Mouse (Mus musculus): Measurements from ENCODE around the gene Trp73. TPM values are rescaled to one million over a fixed set of nuclear protein-coding genes. Genes with fewer than 3 reads are reported as not detected.

Gene Trp73
- polyA plus RNA-seq, 1 experiment from 2014 or later: 0.13 TPM

DNA sequence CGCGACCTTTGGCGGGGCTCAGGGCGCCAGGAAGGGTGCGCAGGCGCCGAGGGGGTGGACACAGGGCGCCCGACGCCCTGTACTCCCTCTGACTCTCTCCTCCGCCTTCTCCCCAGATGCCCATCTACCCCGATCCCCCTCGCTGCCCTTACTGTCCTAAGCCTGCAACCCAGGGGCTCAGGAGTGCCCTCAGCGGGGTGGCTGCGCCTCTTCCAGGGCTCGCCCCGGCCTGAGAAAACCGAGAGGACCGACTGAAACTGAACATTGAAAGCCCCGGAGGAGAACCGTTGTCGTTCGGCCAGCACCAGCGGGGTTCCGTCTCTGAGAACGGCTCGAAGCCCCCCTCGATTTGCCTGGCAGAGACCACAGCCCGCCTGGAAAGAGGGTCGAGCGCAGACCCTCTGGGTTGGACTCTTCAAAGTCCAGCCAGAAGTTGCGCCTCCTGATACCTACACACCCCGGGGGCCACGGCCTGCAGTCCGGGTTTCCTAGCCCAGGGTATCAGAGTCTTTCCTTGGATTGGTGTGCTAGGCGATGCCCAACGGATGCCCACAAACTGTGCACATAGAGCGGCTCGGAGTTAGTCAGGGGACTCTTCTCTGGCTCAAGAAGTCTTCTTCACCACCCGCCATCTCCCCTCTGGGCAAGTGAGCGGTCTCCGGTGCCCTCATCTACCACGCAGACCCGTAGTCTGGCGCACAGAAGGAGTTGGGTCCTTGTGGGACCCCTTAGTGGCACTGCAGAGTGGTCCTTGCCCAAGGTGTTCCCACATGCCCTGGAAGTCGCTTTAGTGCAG, 403 bp upstream of the Trp73 start:
- ATAC-seq: peak; percentile 1; the same call in 1 of the 2 replicates
- H3K27me3 ChIP-seq (replicated peaks): peaks cover 51% of the 10 kb centered on the region
- no peaks in the 10 kb centered on the region for H3K9me3 ChIP-seq
- peaks cover 23% of the 10 kb centered on the region for H3K4me1 ChIP-seq (replicated peaks)
- WGBS: 3% methylated on average over 46 of the region's 46 CpGs
- H3K36me3 ChIP-seq: no peaks in the 10 kb centered on the region
- H3K9ac ChIP-seq: peak overlapping the region; percentile 42
- H3K4me3 ChIP-seq (replicated peaks): peak overlapping the region; percentile 45
- peak overlapping the region; percentile 93 for H3K4me2 ChIP-seq (replicated peaks)
- H3K27ac ChIP-seq: no peak overlapping the region

DNA sequence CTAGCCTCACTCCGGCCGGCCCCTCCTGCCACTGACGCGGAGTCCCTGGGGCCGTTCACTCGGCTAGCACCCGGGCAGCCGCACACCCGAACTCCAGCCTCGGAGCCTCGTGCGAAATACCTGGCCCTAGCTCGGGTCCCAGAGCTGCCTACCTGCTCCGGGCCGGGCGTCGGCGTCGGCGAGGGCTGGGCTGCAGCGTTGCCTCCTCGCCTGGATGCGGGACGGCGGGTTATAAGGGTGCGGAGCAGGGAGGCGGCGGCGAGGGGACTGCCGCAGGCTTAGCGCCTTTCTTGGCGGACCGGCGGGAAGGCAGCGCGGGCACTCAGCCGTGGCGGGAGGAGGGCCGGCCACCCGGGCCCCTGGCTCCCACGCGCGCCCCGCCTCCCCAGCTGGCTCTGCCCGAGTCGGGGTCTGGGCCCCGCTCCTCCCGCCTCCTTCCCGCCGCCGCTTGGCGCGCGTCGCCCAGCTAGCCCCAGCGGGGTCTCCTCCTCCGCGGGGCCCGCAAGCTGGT, 282 bp downstream of the Trp73 start:
- peak; percentile 7; the same call in 1 of the 2 replicates for ATAC-seq
- WGBS: under 1% methylated on average over 52 of the region's 59 CpGs
- H3K27me3 ChIP-seq (replicated peaks): peaks cover 56% of the 10 kb centered on the region

DNA sequence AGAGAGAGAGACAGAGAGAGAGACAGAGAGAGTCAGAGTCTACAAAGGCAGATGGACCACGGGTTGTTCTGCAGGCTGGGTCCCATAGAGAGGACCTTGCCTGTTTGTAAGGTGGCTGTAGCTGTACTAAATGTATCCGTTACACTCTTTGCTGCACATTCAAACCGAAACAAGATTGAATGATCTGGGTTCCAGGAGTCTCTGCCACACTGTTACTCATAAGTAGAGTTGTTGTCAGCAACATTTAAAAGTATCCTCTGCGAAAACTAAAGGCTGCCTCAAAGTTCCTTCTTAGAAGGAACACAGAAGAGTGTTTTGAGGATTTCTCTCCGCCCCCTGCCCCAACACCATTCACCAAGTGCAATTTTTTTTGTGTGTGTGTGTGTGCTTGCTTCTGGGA, 2.9 kb downstream of the Trp73 start:
- Histone ChIP-seq H3K4me2 (replicated peaks) (no peak overlapping the region), H3K9ac (no peak overlapping the region), H3K36me3 (no peaks in the 10 kb centered on the region), H3K9me3 (no peaks in the 10 kb centered on the region), H3K27me3 (replicated peaks) (peaks cover 64% of the 10 kb centered on the region), H3K27ac (no peak overlapping the region), H3K4me1 (replicated peaks) (peaks cover 18% of the 10 kb centered on the region), H3K4me3 (replicated peaks) (no peak overlapping the region)
- WGBS: 59% methylated on average over 5 of the region's 5 CpGs
- ATAC-seq: no peak

More for the DNA sequence above, 282 bp downstream of the Trp73 start:
- peaks cover 23% of the 10 kb centered on the region for H3K4me1 ChIP-seq (replicated peaks)
- H3K4me2 ChIP-seq (replicated peaks): peak overlapping the region; percentile 93
- H3K9me3 ChIP-seq: no peaks in the 10 kb centered on the region
- no peaks in the 10 kb centered on the region for H3K36me3 ChIP-seq
- H3K4me3 ChIP-seq (replicated peaks): peak overlapping the region; percentile 45
- H3K9ac ChIP-seq: peak overlapping the region; percentile 42
- H3K27ac ChIP-seq: no peak overlapping the region

DNA sequence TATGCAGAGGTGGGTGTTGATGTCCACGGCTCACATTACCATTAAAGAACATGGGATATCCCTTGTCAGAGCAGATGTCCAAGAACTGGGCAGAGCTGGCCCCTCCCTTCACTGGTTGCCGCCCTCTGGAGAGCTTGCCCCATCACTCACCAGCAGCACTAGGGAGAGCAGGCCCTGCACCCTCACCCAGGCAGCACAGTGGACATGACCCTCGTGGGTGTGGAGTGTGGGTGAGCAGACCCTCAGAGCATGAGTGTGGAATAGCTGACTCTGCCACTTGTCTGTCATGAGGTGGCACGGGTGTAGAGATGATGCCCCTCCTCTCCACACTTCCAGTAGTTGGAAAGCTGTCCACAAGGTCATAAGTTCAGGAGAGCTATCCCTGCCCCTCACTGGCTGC, 5.2 kb downstream of the Trp73 start:
- no peak overlapping the region for H3K27ac ChIP-seq
- 56% methylated on average over 4 of the region's 4 CpGs for WGBS
- ATAC-seq: no peak
- H3K9ac ChIP-seq: no peak overlapping the region
- no peaks in the 10 kb centered on the region for H3K9me3 ChIP-seq
- H3K4me1 ChIP-seq (replicated peaks): peaks cover 5% of the 10 kb centered on the region; the same call in 1 of the 2 replicates
- peaks cover 48% of the 10 kb centered on the region for H3K27me3 ChIP-seq (replicated peaks)
- H3K36me3 ChIP-seq: no peaks in the 10 kb centered on the region
- no peak overlapping the region for H3K4me3 ChIP-seq (replicated peaks)
- no peak overlapping the region for H3K4me2 ChIP-seq (replicated peaks)

DNA sequence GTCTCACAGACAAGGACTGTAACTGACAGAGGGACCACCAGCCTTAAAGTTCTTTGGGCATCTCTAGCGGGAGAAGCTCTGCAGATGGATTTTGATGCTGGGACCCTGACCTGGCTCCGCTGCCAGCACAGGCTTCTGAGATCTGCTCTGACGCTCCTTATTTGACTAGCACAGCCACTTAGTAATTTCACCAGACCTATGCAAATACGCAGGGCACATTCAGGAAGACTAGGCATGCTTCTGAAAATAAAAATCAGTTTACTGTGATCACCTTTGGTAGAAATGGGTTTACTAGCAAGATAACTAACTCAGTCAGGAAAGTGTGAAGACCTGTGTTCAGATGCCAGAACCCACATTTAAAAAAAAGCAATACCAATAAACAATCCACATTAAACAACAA, 8.1 kb downstream of the Trp73 start:
- WGBS: 79% methylated on average over 4 of the region's 4 CpGs
- no peaks in the 10 kb centered on the region for H3K4me1 ChIP-seq (replicated peaks)
- H3K4me2 ChIP-seq (replicated peaks): no peak overlapping the region
- no peaks in the 10 kb centered on the region for H3K9me3 ChIP-seq
- H3K27me3 ChIP-seq (replicated peaks): peaks cover 20% of the 10 kb centered on the region; the same call in 1 of the 2 replicates
- H3K9ac ChIP-seq: no peak overlapping the region
- H3K4me3 ChIP-seq (replicated peaks): no peak overlapping the region
- H3K36me3 ChIP-seq: no peaks in the 10 kb centered on the region
- no peak overlapping the region for H3K27ac ChIP-seq
- no peak for ATAC-seq

DNA sequence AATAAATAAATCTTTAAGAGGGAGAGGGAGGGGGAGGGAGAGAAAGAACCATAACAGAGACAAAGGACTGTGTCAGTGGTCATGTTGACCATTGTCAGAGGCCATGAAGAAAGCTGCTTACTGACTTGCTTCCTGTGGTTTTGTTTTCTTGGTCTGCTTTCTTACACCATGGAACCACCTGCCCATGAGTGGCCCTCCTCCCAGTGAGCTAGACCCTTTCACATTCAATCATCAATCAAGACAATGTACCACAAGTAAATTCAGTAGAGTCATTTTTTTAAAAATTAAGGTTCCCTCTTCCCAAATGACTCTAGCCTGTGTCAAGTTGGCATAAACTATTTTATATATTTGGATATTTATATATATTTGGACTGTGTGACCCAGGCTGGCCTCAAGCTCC, 10.1 kb downstream of the Trp73 start:
- Histone ChIP-seq H3K4me2 (replicated peaks) (no peak overlapping the region), H3K36me3 (no peaks in the 10 kb centered on the region), H3K27me3 (replicated peaks) (peaks cover 9% of the 10 kb centered on the region; the same call in 1 of the 2 replicates), H3K9ac (no peak overlapping the region), H3K27ac (no peak overlapping the region), H3K4me3 (replicated peaks) (no peak overlapping the region), H3K9me3 (no peaks in the 10 kb centered on the region), H3K4me1 (replicated peaks) (no peaks in the 10 kb centered on the region)
- ATAC-seq: no peak

DNA sequence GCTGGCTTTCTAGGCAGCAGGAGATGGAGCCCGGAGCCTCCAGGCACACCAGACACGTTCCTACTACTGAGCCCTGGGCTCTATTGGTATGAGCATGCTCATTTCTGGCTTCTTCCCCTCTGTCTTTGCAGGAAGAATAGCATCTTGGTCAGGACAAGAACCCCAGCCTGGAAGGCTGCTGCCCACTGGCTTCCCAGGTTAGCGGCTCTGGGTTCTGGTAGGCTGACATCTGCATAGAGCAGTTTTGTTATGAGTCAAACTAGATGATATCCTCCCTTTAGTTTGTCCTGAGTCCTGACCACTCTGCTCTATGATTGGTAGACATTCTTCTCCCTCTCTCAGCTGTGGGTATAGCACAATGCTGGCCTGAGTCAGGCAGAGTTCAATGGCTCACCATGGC, 12.7 kb downstream of the Trp73 start:
- H3K27ac ChIP-seq: no peak overlapping the region
- no peaks in the 10 kb centered on the region for H3K9me3 ChIP-seq
- no peaks in the 10 kb centered on the region for H3K4me1 ChIP-seq (replicated peaks)
- 0 out of 2 replicates have a peak, but pooled peaks cover 3% of the 10 kb centered on the region for H3K27me3 ChIP-seq (replicated peaks)
- whole genome bisulfite sequencing: 76% methylated on average over 3 of the region's 3 CpGs
- no peaks in the 10 kb centered on the region for H3K36me3 ChIP-seq
- no peak overlapping the region for H3K9ac ChIP-seq
- no peak overlapping the region for H3K4me2 ChIP-seq (replicated peaks)
- no peak for ATAC-seq
- H3K4me3 ChIP-seq (replicated peaks): no peak overlapping the region

DNA sequence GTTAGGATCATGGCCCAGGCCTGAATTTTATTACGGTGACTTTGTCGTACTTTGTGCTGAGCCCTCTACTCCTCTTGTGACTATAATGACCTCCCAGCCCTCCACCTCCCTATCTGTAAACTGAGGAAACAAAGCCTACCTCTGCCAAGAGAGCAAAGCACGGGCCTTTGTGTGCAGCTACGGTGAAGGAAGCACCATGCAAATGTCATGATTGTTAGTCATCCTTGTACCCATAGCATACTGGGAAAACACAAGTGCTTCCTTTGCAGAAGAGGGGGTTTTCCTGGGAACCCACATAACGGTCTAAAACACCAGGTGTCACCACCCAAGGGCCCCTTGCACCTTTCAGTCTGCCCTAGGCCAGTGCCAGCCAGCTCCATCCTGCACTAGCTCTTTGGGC, 14.8 kb downstream of the Trp73 start:
- Histone ChIP-seq H3K4me3 (replicated peaks) (no peak overlapping the region), H3K9ac (no peak overlapping the region), H3K9me3 (no peaks in the 10 kb centered on the region), H3K27ac (no peak overlapping the region), H3K36me3 (no peaks in the 10 kb centered on the region), H3K4me2 (replicated peaks) (no peak overlapping the region), H3K4me1 (replicated peaks) (no peaks in the 10 kb centered on the region), H3K27me3 (replicated peaks) (0 out of 2 replicates have a peak, but pooled peaks cover 3% of the 10 kb centered on the region)
- no peak for ATAC-seq
- 71% methylated on average over 5 of the region's 5 CpGs for WGBS

DNA sequence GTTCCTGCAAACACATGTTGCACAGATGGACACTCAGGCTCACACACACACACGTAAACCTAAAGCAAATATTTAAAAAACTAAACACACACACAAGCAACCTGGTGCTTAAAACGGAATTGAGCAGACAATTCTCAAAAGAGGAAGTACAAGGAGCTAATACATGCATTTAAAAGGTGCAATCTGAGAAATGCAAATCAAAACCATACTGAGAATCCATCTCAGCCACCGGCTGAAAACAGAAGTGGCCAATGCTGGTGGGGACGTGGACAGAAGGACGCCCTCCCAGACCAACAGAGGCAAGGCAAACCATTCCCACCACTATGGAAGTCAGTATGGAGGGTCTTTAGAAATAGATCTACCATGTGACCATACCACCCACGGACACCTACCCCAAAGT, 16.5 kb downstream of the Trp73 start:
- Histone ChIP-seq H3K4me3 (replicated peaks) (no peak overlapping the region), H3K9me3 (no peaks in the 10 kb centered on the region), H3K27me3 (replicated peaks) (0 out of 2 replicates have a peak, but pooled peaks cover 3% of the 10 kb centered on the region), H3K27ac (no peak overlapping the region), H3K9ac (no peak overlapping the region), H3K36me3 (no peaks in the 10 kb centered on the region), H3K4me1 (replicated peaks) (0 out of 2 replicates have a peak, but pooled peaks cover 3% of the 10 kb centered on the region), H3K4me2 (replicated peaks) (no peak overlapping the region)
- no peak for ATAC-seq
- WGBS: 60% methylated on average over 6 of the region's 6 CpGs

DNA sequence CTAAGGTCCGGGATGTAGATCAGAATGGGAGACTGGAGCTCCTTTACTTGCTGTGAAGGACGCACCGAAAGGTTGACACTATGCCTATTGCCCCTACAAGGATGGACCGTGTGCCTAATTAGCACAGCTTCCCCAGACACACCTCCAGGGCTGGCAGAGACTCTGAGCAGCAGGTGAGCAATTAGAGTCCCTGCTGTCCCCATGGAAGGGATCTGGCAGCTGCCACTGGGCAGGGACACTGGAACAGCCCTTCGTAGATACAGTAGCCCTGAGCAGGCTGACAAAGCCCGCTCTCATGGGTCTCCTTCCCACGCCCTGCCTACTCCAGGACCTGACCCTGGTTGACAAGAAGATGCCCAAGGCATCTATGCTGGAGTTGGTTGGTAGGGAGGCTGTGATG, 17.6 kb downstream of the Trp73 start:
- no peak overlapping the region for H3K9ac ChIP-seq
- 0 out of 2 replicates have a peak, but pooled peaks cover 3% of the 10 kb centered on the region for H3K4me1 ChIP-seq (replicated peaks)
- no peaks in the 10 kb centered on the region for H3K36me3 ChIP-seq
- no peaks in the 10 kb centered on the region for H3K9me3 ChIP-seq
- 76% methylated on average over 7 of the region's 7 CpGs for WGBS
- no peak overlapping the region for H3K4me3 ChIP-seq (replicated peaks)
- H3K4me2 ChIP-seq (replicated peaks): no peak overlapping the region
- ATAC-seq: no peak
- no peak overlapping the region for H3K27ac ChIP-seq
- H3K27me3 ChIP-seq (replicated peaks): 0 out of 2 replicates have a peak, but pooled peaks cover 3% of the 10 kb centered on the region

DNA sequence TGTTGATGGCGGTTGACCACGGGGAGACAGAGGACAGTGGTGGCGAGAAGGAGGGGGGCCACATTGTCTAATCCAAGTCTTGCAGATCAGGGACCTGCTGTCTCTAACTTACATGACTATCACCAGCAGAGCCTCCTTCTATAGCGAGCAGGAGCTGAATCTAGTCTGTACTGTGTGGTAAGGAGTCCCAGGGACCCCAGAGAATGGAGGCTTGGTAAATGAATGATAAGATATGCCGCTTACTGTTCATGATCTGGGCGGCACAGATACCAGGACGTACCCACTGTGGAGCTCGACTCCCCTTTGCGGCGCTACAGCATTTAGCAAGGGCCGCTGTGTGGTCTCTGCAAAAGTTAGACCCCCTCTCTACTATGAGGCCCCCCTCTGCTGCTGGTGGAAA, 18.2 kb downstream of the Trp73 start:
- Histone ChIP-seq H3K9ac (no peak overlapping the region), H3K9me3 (no peaks in the 10 kb centered on the region), H3K27me3 (replicated peaks) (0 out of 2 replicates have a peak, but pooled peaks cover 3% of the 10 kb centered on the region), H3K4me2 (replicated peaks) (no peak overlapping the region), H3K36me3 (no peaks in the 10 kb centered on the region), H3K4me3 (replicated peaks) (no peak overlapping the region), H3K4me1 (replicated peaks) (0 out of 2 replicates have a peak, but pooled peaks cover 3% of the 10 kb centered on the region), H3K27ac (no peak overlapping the region)
- WGBS: 77% methylated on average over 11 of the region's 11 CpGs
- no peak; the same call in 1 of the 2 replicates for ATAC-seq

DNA sequence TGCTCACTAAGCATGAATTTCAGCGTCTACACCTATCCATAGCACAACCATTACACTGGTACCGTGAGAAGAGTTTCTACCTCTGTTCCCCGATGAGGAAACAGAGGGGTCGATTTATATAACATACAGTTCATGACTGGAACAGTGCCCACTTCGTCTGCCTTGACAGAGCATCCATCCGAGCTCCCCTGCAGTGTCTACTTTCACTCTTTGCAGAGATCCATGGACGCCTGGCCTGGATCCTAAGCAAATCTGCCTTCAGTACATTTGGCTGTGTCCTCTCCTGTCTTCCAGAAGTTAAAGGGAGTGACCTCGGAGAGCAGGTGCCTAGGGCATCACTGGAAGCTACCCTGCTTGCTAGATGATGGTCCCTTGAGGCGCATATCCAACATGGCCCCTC, 20.8 kb downstream of the Trp73 start:
- 0 out of 2 replicates have a peak, but pooled peaks cover 3% of the 10 kb centered on the region for H3K27me3 ChIP-seq (replicated peaks)
- no peak overlapping the region for H3K4me3 ChIP-seq (replicated peaks)
- no peaks in the 10 kb centered on the region for H3K9me3 ChIP-seq
- ATAC-seq: no peak; the same call in 1 of the 2 replicates
- H3K4me2 ChIP-seq (replicated peaks): no peak overlapping the region
- H3K36me3 ChIP-seq: no peaks in the 10 kb centered on the region
- no peak overlapping the region for H3K27ac ChIP-seq
- WGBS: 77% methylated on average over 9 of the region's 9 CpGs
- H3K4me1 ChIP-seq (replicated peaks): 0 out of 2 replicates have a peak, but pooled peaks cover 3% of the 10 kb centered on the region
- no peak overlapping the region for H3K9ac ChIP-seq

Data from intestine, embryonic 15.5 days (tissue).